In the genomic region with DNA sequence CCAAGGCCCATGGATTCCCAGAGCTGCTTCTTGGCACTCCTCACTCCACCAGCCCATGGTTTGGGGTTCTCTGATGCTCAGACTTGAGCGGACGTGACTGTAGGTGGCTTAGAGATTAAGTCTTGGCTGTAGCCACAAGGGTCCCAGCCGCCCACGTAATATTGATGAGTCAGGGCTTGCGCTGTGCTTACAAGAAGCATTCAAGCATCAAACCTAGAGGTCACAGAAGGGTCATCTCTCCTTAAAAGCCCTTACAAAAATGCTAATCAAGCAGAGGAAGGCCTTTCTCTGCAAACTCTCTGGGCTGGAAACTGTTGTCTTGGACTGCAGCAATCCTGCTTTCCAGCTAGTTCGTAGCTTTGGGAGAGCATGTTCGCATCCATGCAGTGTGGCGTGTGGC, we compare ENCODE assay signal across 18 mouse cellular contexts.
DNase-seq lines count a peak whose midpoint lies in the region; ATAC-seq lines count a peak whose summit lies in the region.
"Had no signal": no experiment of that assay in that cellular context is flagged by ENCODE, and none has a peak within 500 bp of the region (broad histone marks: within the 10 kb centered on the region; RNA-seq: fewer than 3 reads in every experiment).

No protein-coding gene starts in this region.

- DNase-seq in heart, adult 11 months: peak; percentile 71
- peak; percentile 62 for DNase-seq in R1 (ENCODE audit: low read depth, low spot score)
- peak; percentile 62 to 79 for DNase-seq in kidney, adult 8-10 months
- DNase-seq in kidney, postnatal 4 days: peak; percentile 17 to 46
- no peak for DNase-seq in urinary bladder, postnatal 36 days (ENCODE audit: low spot score in 2 of 2)
- DNase-seq in adrenal gland, postnatal 25 days: no peak
- DNase-seq in left cerebral cortex, postnatal 10 days (ENCODE audit: extremely low spot score in 1 of 2, low spot score in 2 of 2): no peak
- DNase-seq: cerebellum, adult 9-11 months; lung, postnatal 14 days; thymus, postnatal 4 days had no signal

- no peak overlapping the region for H3K9ac ChIP-seq in heart, embryonic 11.5 days (ENCODE audit: low read depth, low read length)
- H3K9ac ChIP-seq: embryonic facial prominence, embryonic 13.5 days; forebrain, embryonic 15.5 days; liver, embryonic 14.5 days; stomach, embryonic 15.5 days had no signal

- no peaks in the 10 kb centered on the region for H3K4me1 ChIP-seq in heart, embryonic 11.5 days (ENCODE audit: control insufficient read depth, insufficient read depth, low read length)
- H3K4me1 ChIP-seq: limb, embryonic 10.5 days; stomach, embryonic 15.5 days had no signal

- no peaks in the 10 kb centered on the region for H3K9me3 ChIP-seq in heart, embryonic 11.5 days (replicated peaks; ENCODE audit: control insufficient read depth, low read length)
- H3K9me3 ChIP-seq: embryonic facial prominence, embryonic 13.5 days; forebrain, embryonic 15.5 days; limb, embryonic 10.5 days; stomach, embryonic 15.5 days had no signal

- WGBS in heart, embryonic 11.5 days (ENCODE audit: insufficient replicate concordance): 75% methylated on average over 8 of the region's 8 CpGs

- no peak overlapping the region for H3K27ac ChIP-seq in heart, embryonic 11.5 days (ENCODE audit: low read depth, low read length)
- H3K27ac ChIP-seq: embryonic facial prominence, embryonic 13.5 days; forebrain, embryonic 15.5 days; limb, embryonic 10.5 days; liver, embryonic 14.5 days; stomach, embryonic 15.5 days had no signal

- H3K4me2 ChIP-seq in heart, embryonic 11.5 days: no peak overlapping the region
- H3K4me2 ChIP-seq: embryonic facial prominence, embryonic 13.5 days; forebrain, embryonic 15.5 days; midbrain, embryonic 11.5 days; stomach, embryonic 15.5 days had no signal

- H3K27me3 ChIP-seq in heart, embryonic 11.5 days (ENCODE audit: control insufficient read depth, insufficient read depth, low read length): no peaks in the 10 kb centered on the region
- H3K27me3 ChIP-seq: embryonic facial prominence, embryonic 13.5 days; forebrain, embryonic 15.5 days; stomach, embryonic 15.5 days had no signal

- no peaks in the 10 kb centered on the region for H3K36me3 ChIP-seq in heart, embryonic 11.5 days (ENCODE audit: control insufficient read depth, insufficient read depth, low read length)
- H3K36me3 ChIP-seq: embryonic facial prominence, embryonic 13.5 days; forebrain, embryonic 15.5 days; limb, embryonic 10.5 days; stomach, embryonic 15.5 days had no signal

- intact Hi-C loops in left cerebral cortex, postnatal 10 days (cut with DNase I): no loop called here

- H3K4me3 ChIP-seq in heart, embryonic 11.5 days (ENCODE audit: low read depth, low read length): no peak overlapping the region
- H3K4me3 ChIP-seq: embryonic facial prominence, embryonic 13.5 days; forebrain, embryonic 15.5 days; limb, embryonic 10.5 days; stomach, embryonic 15.5 days had no signal

- ATAC-seq in heart, embryonic 11.5 days (replicated peaks; ENCODE audit: insufficient number of reproducible peaks, low FRiP score, low TSS enrichment): no peak
- ATAC-seq: forebrain, embryonic 15.5 days; inflammation-experienced regulatory T-cells, adult 6 months had no signal

Comparison
In these comparisons a context has a peak if more than half of its experiments do, and no peak if none do; other contexts are left out.
1. DNase-seq: peak in heart, adult 11 months (single experiment), R1 (single experiment), kidney, adult 8-10 months (2 of 2) and kidney, postnatal 4 days (2 of 2); none in urinary bladder, postnatal 36 days (0 of 2), adrenal gland, postnatal 25 days (single experiment) and left cerebral cortex, postnatal 10 days (0 of 2).